Mouse (Mus musculus) kidney, embryonic 16.5 days (tissue): ENCODE measurements around the gene Fam155a. TPM values are rescaled to one million over a fixed set of nuclear protein-coding genes. Genes with fewer than 3 reads are reported as not detected.

Experiments
- ATAC-seq: fragments of 200-750 bp; cut with Nextera tagmentation; 2 replicates; pipeline ENCODE4 v1.8.0; 2017; ENCODE audit warnings: moderate TSS enrichment; ENCODE audit not compliant: low FRiP score, low TSS enrichment
- H3K27ac ChIP-seq: fragments of 300-500 bp; sonication (generic); 2 replicates; pipeline ENCODE4 v1.5.1; 2014; ENCODE audit warnings: low read length
- H3K27me3 ChIP-seq: fragments of 300-500 bp; sonication (generic); 2 replicates; pipeline ENCODE4 v1.6.1; 2014; ENCODE audit warnings: low read length, control low read depth, mixed read lengths; ENCODE audit not compliant: insufficient read depth
- H3K36me3 ChIP-seq: fragments of 300-500 bp; sonication (generic); 2 replicates; pipeline ENCODE4 v1.6.1; 2014; ENCODE audit warnings: low read length, control low read depth, mixed read lengths; ENCODE audit not compliant: insufficient read depth
- H3K4me1 ChIP-seq: fragments of 300-500 bp; sonication (generic); 2 replicates; pipeline ENCODE4 v1.6.1; 2014; ENCODE audit warnings: low read length, control low read depth, mixed read lengths; ENCODE audit not compliant: insufficient read depth
- H3K4me2 ChIP-seq: fragments of 300-500 bp; sonication (generic); replicated peaks from 2 replicates; pipeline ENCODE4 v1.6.1; 2014; ENCODE audit warnings: low read depth, low read length
- H3K4me3 ChIP-seq: fragments of 300-500 bp; sonication (generic); 2 replicates; pipeline ENCODE4 v1.5.1; 2014; ENCODE audit warnings: mild to moderate bottlenecking, low read length
- H3K9ac ChIP-seq: fragments of 300-500 bp; sonication (generic); replicated peaks from 2 replicates; pipeline ENCODE4 v1.6.1; 2014; ENCODE audit warnings: low read length
- H3K9me3 ChIP-seq: fragments of 300-500 bp; sonication (generic); 2 replicates; pipeline ENCODE4 v1.6.1; 2016; ENCODE audit warnings: low read length, control low read depth
- WGBS: fragments of 180-500 bp; shearing (Covaris S2); extraction: QIAGEN DNeasy Blood & Tissue Kit; methylation state at CpG from one replicate; pipeline ENCODE4 v1.1.7; 2014; 5-methylcytosine and 5-hydroxymethylcytosine counted together
- polyA plus RNA-seq: library from polyadenylated mRNA; unstranded; fragments of >200 nt; fragmentation: Nextera tagmentation; extraction: Ambion mirVana; gene quantifications from 2 replicates; pipeline ENCODE4 v1.2.1, GENCODE M21; 2015

Fam155a gene
- polyA plus RNA-seq, 1 experiment from 2014 or later: 0.27 TPM

- WGBS: 25% methylated on average over 11 of the region's 11 CpGs
- Histone ChIP-seq H3K4me3 (no peak overlapping the region), H3K9me3 (no peaks in the 10 kb centered on the region), H3K4me2 (no peak overlapping the region), H3K4me1 (no peaks in the 10 kb centered on the region), H3K27ac (no peak overlapping the region), H3K9ac (no peak overlapping the region), H3K36me3 (no peaks in the 10 kb centered on the region), H3K27me3 (no peaks in the 10 kb centered on the region)
- no peak for ATAC-seq
These were observed 312.3 kb downstream of the Fam155a start for GRCm38 (mm10) chr8:9458614-9459013.

- 54% methylated on average over 4 of the region's 4 CpGs for WGBS
- ATAC-seq: no peak
These were observed 315.8 kb downstream of the Fam155a start for GRCm38 (mm10) chr8:9455138-9455537.

GRCm38 (mm10) chr8:9453742-9454141, 317.2 kb downstream of the Fam155a start:
- no peaks in the 10 kb centered on the region for H3K4me1 ChIP-seq
- no peaks in the 10 kb centered on the region for H3K27me3 ChIP-seq
- H3K4me3 ChIP-seq: no peak overlapping the region
- ATAC-seq: no peak
- no peaks in the 10 kb centered on the region for H3K36me3 ChIP-seq
- no peak overlapping the region for H3K27ac ChIP-seq
- no peak overlapping the region for H3K9ac ChIP-seq
- WGBS: 82% methylated on average over 5 of the region's 5 CpGs
- peaks cover 4% of the 10 kb centered on the region; the same call in 1 of the 2 replicates for H3K9me3 ChIP-seq
- H3K4me2 ChIP-seq: no peak overlapping the region

More at GRCm38 (mm10) chr8:9455138-9455537, 315.8 kb downstream of the Fam155a start:
- no peak overlapping the region for H3K27ac ChIP-seq
- H3K36me3 ChIP-seq: no peaks in the 10 kb centered on the region
- no peak overlapping the region for H3K4me2 ChIP-seq
- H3K4me1 ChIP-seq: no peaks in the 10 kb centered on the region
- no peak overlapping the region for H3K9ac ChIP-seq
- H3K9me3 ChIP-seq: peaks cover 4% of the 10 kb centered on the region; the same call in 1 of the 2 replicates
- H3K27me3 ChIP-seq: no peaks in the 10 kb centered on the region
- H3K4me3 ChIP-seq: no peak overlapping the region

GRCm38 (mm10) chr8:9451543-9451942, 319.4 kb downstream of the Fam155a start:
- no peak for ATAC-seq
- H3K9me3 ChIP-seq: peaks cover 4% of the 10 kb centered on the region; the same call in 1 of the 2 replicates

GRCm38 (mm10) chr8:9448613-9449012, 322.3 kb downstream of the Fam155a start:
- no peak overlapping the region for H3K9ac ChIP-seq
- H3K9me3 ChIP-seq: peaks cover 4% of the 10 kb centered on the region; the same call in 1 of the 2 replicates
- H3K27ac ChIP-seq: no peak overlapping the region
- no peak overlapping the region for H3K4me2 ChIP-seq
- H3K4me3 ChIP-seq: no peak overlapping the region
- no peaks in the 10 kb centered on the region for H3K27me3 ChIP-seq
- H3K4me1 ChIP-seq: no peaks in the 10 kb centered on the region
- H3K36me3 ChIP-seq: no peaks in the 10 kb centered on the region
- 69% methylated on average over 7 of the region's 7 CpGs for WGBS
- no peak for ATAC-seq

More at GRCm38 (mm10) chr8:9451543-9451942, 319.4 kb downstream of the Fam155a start:
- no peak overlapping the region for H3K9ac ChIP-seq
- H3K4me1 ChIP-seq: no peaks in the 10 kb centered on the region
- H3K27ac ChIP-seq: no peak overlapping the region
- no peaks in the 10 kb centered on the region for H3K27me3 ChIP-seq
- H3K4me3 ChIP-seq: no peak overlapping the region
- WGBS: 67% methylated on average over 4 of the region's 4 CpGs
- H3K36me3 ChIP-seq: no peaks in the 10 kb centered on the region
- H3K4me2 ChIP-seq: no peak overlapping the region

GRCm38 (mm10) chr8:9437822-9438221, 333.1 kb downstream of the Fam155a start:
- Histone ChIP-seq H3K27ac (no peak overlapping the region), H3K4me1 (no peaks in the 10 kb centered on the region), H3K9me3 (no peaks in the 10 kb centered on the region), H3K36me3 (no peaks in the 10 kb centered on the region), H3K9ac (no peak overlapping the region), H3K4me2 (no peak overlapping the region), H3K4me3 (no peak overlapping the region), H3K27me3 (no peaks in the 10 kb centered on the region)
- WGBS: 81% methylated on average over 4 of the region's 4 CpGs
- no peak for ATAC-seq

GRCm38 (mm10) chr8:9435501-9435900, 335.5 kb downstream of the Fam155a start:
- no peak overlapping the region for H3K9ac ChIP-seq
- no peak for ATAC-seq
- no peak overlapping the region for H3K4me2 ChIP-seq
- no peaks in the 10 kb centered on the region for H3K36me3 ChIP-seq
- WGBS: 40% methylated on average over 10 of the region's 10 CpGs
- no peak overlapping the region for H3K27ac ChIP-seq
- no peak overlapping the region for H3K4me3 ChIP-seq
- no peaks in the 10 kb centered on the region for H3K9me3 ChIP-seq
- H3K4me1 ChIP-seq: no peaks in the 10 kb centered on the region
- H3K27me3 ChIP-seq: no peaks in the 10 kb centered on the region

- Histone ChIP-seq H3K9ac (no peak overlapping the region), H3K27ac (no peak overlapping the region), H3K4me1 (no peaks in the 10 kb centered on the region), H3K36me3 (no peaks in the 10 kb centered on the region), H3K4me2 (no peak overlapping the region), H3K27me3 (no peaks in the 10 kb centered on the region), H3K4me3 (no peak overlapping the region), H3K9me3 (no peaks in the 10 kb centered on the region)
- no peak for ATAC-seq
- WGBS: 74% methylated on average over 11 of the region's 11 CpGs
These were observed 338.2 kb downstream of the Fam155a start for GRCm38 (mm10) chr8:9432635-9433372.

- no peak overlapping the region for H3K9ac ChIP-seq
- 56% methylated on average over 4 of the region's 4 CpGs for WGBS
- no peak for ATAC-seq
- no peaks in the 10 kb centered on the region for H3K9me3 ChIP-seq
- no peaks in the 10 kb centered on the region for H3K4me1 ChIP-seq
- no peaks in the 10 kb centered on the region for H3K36me3 ChIP-seq
- H3K4me2 ChIP-seq: no peak overlapping the region
- H3K27ac ChIP-seq: no peak overlapping the region
- H3K4me3 ChIP-seq: no peak overlapping the region
- no peaks in the 10 kb centered on the region for H3K27me3 ChIP-seq
These were observed 342.1 kb downstream of the Fam155a start for GRCm38 (mm10) chr8:9428846-9429245.

- Histone ChIP-seq H3K9me3 (no peaks in the 10 kb centered on the region), H3K4me3 (no peak overlapping the region), H3K27me3 (no peaks in the 10 kb centered on the region), H3K4me1 (no peaks in the 10 kb centered on the region), H3K27ac (no peak overlapping the region), H3K9ac (no peak overlapping the region), H3K36me3 (no peaks in the 10 kb centered on the region), H3K4me2 (no peak overlapping the region)
- WGBS: 53% methylated on average over 2 of the region's 2 CpGs
- ATAC-seq: 0 out of 2 replicates have a peak, but pooled peaks have one; percentile 61
These were observed 346.9 kb downstream of the Fam155a start for GRCm38 (mm10) chr8:9424069-9424468.
